Mouse (Mus musculus): Measurements from ENCODE around the gene Sdk2.

GRCm38 (mm10) chr11:113766284-113766985 is 300.4 kb downstream of the Sdk2 start:
- no peak for TF ChIP-seq CTCF (IDR thresholded peaks at IDR 0.05; ENCODE audit: extremely low read depth, insufficient read depth, low read length)
- TF ChIP-seq POLR2A (IDR thresholded peaks at IDR 0.05; ENCODE audit: extremely low read depth, insufficient read depth, low read length) = no peak

Data from cortical plate, adult 2 months (tissue).